Mouse (Mus musculus) limb, embryonic 10.5 days (tissue): ENCODE results near the gene Ankrd61. TPM values are rescaled to one million over a fixed set of nuclear protein-coding genes. Genes with fewer than 3 reads are reported as not detected.

Experiments
- DNase-seq: peaks from one replicate; pipeline ENCODE4 v3.0.0-alpha.2; 2017; ENCODE audit warnings: low spot score
- H3K27ac ChIP-seq: fragments of 300-500 bp; sonication (generic); 2 replicates; pipeline ENCODE4 v1.5.1; 2016; ENCODE audit warnings: mild to moderate bottlenecking
- H3K27me3 ChIP-seq: fragments of 300-500 bp; sonication (generic); 2 replicates; pipeline ENCODE4 v1.6.1; 2016; ENCODE audit warnings: low read depth, mild to moderate bottlenecking; ENCODE audit not compliant: poor library complexity, severe bottlenecking
- H3K36me3 ChIP-seq: fragments of 300-500 bp; sonication (generic); 2 replicates; pipeline ENCODE4 v1.6.1; 2016; ENCODE audit warnings: mild to moderate bottlenecking, moderate library complexity
- H3K4me1 ChIP-seq: fragments of 300-500 bp; sonication (generic); 2 replicates; pipeline ENCODE4 v1.6.1; 2016
- H3K4me3 ChIP-seq: fragments of 300-500 bp; sonication (generic); 2 replicates; pipeline ENCODE4 v1.5.1; 2016; ENCODE audit warnings: mild to moderate bottlenecking, moderate library complexity
- H3K9me3 ChIP-seq: fragments of 300-500 bp; sonication (generic); replicated peaks from 2 replicates; pipeline ENCODE4 v1.6.1; 2016; ENCODE audit warnings: mild to moderate bottlenecking
- WGBS: fragments of 180-500 bp; shearing (Covaris S2); methylation state at CpG from one replicate; pipeline ENCODE4 v1.1.7; 2016; 5-methylcytosine and 5-hydroxymethylcytosine counted together
- polyA plus RNA-seq: library from polyadenylated mRNA; unstranded; fragments of >200 nt; fragmentation: Nextera tagmentation; extraction: Ambion mirVana; gene quantifications from 2 replicates; pipeline ENCODE4 v1.2.1, GENCODE M21; 2016

Ankrd61 gene
- polyA plus RNA-seq, 1 experiment from 2014 or later: 0.35 TPM

- Histone ChIP-seq H3K36me3 (peaks cover 96% of the 10 kb centered on the region), H3K4me3 (no peak overlapping the region), H3K9me3 (no peaks in the 10 kb centered on the region), H3K27ac (no peak overlapping the region), H3K4me1 (no peaks in the 10 kb centered on the region), H3K27me3 (no peaks in the 10 kb centered on the region)
- no peak for DNase-seq
- WGBS: 94% methylated on average over 3 of the region's 3 CpGs
Measured at GRCm38 (mm10) chr5:143918120-143918519, 20.6 kb upstream of the Ankrd61 start.

GRCm38 (mm10) chr5:143917418-143917817, 19.9 kb upstream of the Ankrd61 start:
- DNase-seq: no peak

GRCm38 (mm10) chr5:143916221-143916620, 18.7 kb upstream of the Ankrd61 start:
- 93% methylated on average over 9 of the region's 9 CpGs for WGBS
- no peak for DNase-seq
- peaks cover 85% of the 10 kb centered on the region for H3K36me3 ChIP-seq

More at GRCm38 (mm10) chr5:143917418-143917817, 19.9 kb upstream of the Ankrd61 start:
- H3K27me3 ChIP-seq: no peaks in the 10 kb centered on the region
- no peaks in the 10 kb centered on the region for H3K4me1 ChIP-seq
- H3K4me3 ChIP-seq: no peak overlapping the region
- H3K27ac ChIP-seq: no peak overlapping the region
- no peaks in the 10 kb centered on the region for H3K9me3 ChIP-seq
- peaks cover 92% of the 10 kb centered on the region for H3K36me3 ChIP-seq
- 67% methylated on average over 5 of the region's 5 CpGs for WGBS

GRCm38 (mm10) chr5:143909417-143910400, 12.2 kb upstream of the Ankrd61 start, which contains the start of the genes Aimp2 and Pms2:
Gene Aimp2 (minus strand): TSS chr5:143909847.
Gene Pms2 (plus strand): TSS chr5:143909964.
- H3K9me3 ChIP-seq: no peaks in the 10 kb centered on the region
- H3K27me3 ChIP-seq: no peaks in the 10 kb centered on the region
- H3K27ac ChIP-seq: peak within 1 kb of the TSS; percentile 88
- under 1% methylated on average over 70 of the region's 70 CpGs for WGBS
- peaks cover 53% of the 10 kb centered on the region for H3K36me3 ChIP-seq
- H3K4me3 ChIP-seq: peak within 1 kb of the TSS; percentile 68
- peak; percentile 94 for DNase-seq
- H3K4me1 ChIP-seq: peaks cover 20% of the 10 kb centered on the region

More at GRCm38 (mm10) chr5:143916221-143916620, 18.7 kb upstream of the Ankrd61 start:
- Histone ChIP-seq H3K27ac (no peak overlapping the region), H3K9me3 (no peaks in the 10 kb centered on the region), H3K4me3 (no peak overlapping the region), H3K4me1 (no peaks in the 10 kb centered on the region), H3K27me3 (no peaks in the 10 kb centered on the region)

GRCm38 (mm10) chr5:143908926-143909325, 11.4 kb upstream of the Ankrd61 start:
- peaks cover 53% of the 10 kb centered on the region for H3K36me3 ChIP-seq
- H3K9me3 ChIP-seq: no peaks in the 10 kb centered on the region
- peak overlapping the region; percentile 68 for H3K4me3 ChIP-seq
- H3K4me1 ChIP-seq: peaks cover 20% of the 10 kb centered on the region
- 2% methylated on average over 9 of the region's 9 CpGs for WGBS
- H3K27me3 ChIP-seq: no peaks in the 10 kb centered on the region
- peak overlapping the region; percentile 88 for H3K27ac ChIP-seq
- DNase-seq: no peak

- 91% methylated on average over 8 of the region's 8 CpGs for WGBS
- Histone ChIP-seq H3K27ac (no peak overlapping the region), H3K27me3 (no peaks in the 10 kb centered on the region), H3K36me3 (peaks cover 64% of the 10 kb centered on the region), H3K4me1 (peaks cover 20% of the 10 kb centered on the region), H3K9me3 (no peaks in the 10 kb centered on the region), H3K4me3 (no peak overlapping the region)
- DNase-seq: no peak
Measured at GRCm38 (mm10) chr5:143906429-143906828, 8.9 kb upstream of the Ankrd61 start.

- WGBS: 87% methylated on average over 4 of the region's 4 CpGs
Measured at GRCm38 (mm10) chr5:143903813-143904212, 6.3 kb upstream of the Ankrd61 start.

GRCm38 (mm10) chr5:143902111-143902510, 4.6 kb upstream of the Ankrd61 start:
- Histone ChIP-seq H3K27ac (no peak overlapping the region), H3K4me3 (no peak overlapping the region), H3K4me1 (no peaks in the 10 kb centered on the region), H3K9me3 (no peaks in the 10 kb centered on the region), H3K27me3 (no peaks in the 10 kb centered on the region), H3K36me3 (peaks cover 100% of the 10 kb centered on the region)
- no peak for DNase-seq
- 90% methylated on average over 3 of the region's 3 CpGs for WGBS

More at GRCm38 (mm10) chr5:143903813-143904212, 6.3 kb upstream of the Ankrd61 start:
- Histone ChIP-seq H3K4me1 (peaks cover 10% of the 10 kb centered on the region), H3K9me3 (no peaks in the 10 kb centered on the region), H3K4me3 (no peak overlapping the region), H3K36me3 (peaks cover 90% of the 10 kb centered on the region), H3K27me3 (no peaks in the 10 kb centered on the region), H3K27ac (no peak overlapping the region)
- DNase-seq: no peak

- H3K27ac ChIP-seq: no peak overlapping the region
- no peak overlapping the region for H3K4me3 ChIP-seq
- no peaks in the 10 kb centered on the region for H3K9me3 ChIP-seq
- WGBS: 84% methylated on average over 5 of the region's 5 CpGs
- H3K4me1 ChIP-seq: no peaks in the 10 kb centered on the region
- peaks cover 89% of the 10 kb centered on the region for H3K36me3 ChIP-seq
- no peaks in the 10 kb centered on the region for H3K27me3 ChIP-seq
- DNase-seq: no peak
Measured at GRCm38 (mm10) chr5:143893396-143893795, 4.1 kb downstream of the Ankrd61 start.

GRCm38 (mm10) chr5:143892255-143892886, 5.1 kb downstream of the Ankrd61 start:
- Histone ChIP-seq H3K4me3 (no peak overlapping the region), H3K27me3 (no peaks in the 10 kb centered on the region), H3K9me3 (no peaks in the 10 kb centered on the region), H3K36me3 (peaks cover 89% of the 10 kb centered on the region), H3K27ac (no peak overlapping the region), H3K4me1 (no peaks in the 10 kb centered on the region)
- no peak for DNase-seq
- 72% methylated on average over 9 of the region's 9 CpGs for WGBS

- Histone ChIP-seq H3K36me3 (peaks cover 93% of the 10 kb centered on the region), H3K27me3 (no peaks in the 10 kb centered on the region), H3K27ac (no peak overlapping the region), H3K4me3 (no peak overlapping the region), H3K4me1 (no peaks in the 10 kb centered on the region), H3K9me3 (no peaks in the 10 kb centered on the region)
- DNase-seq: no peak
- WGBS: 79% methylated on average over 6 of the region's 6 CpGs
Measured at GRCm38 (mm10) chr5:143890741-143891140, 6.7 kb downstream of the Ankrd61 start.

- DNase-seq: no peak
- Histone ChIP-seq H3K4me1 (no peaks in the 10 kb centered on the region), H3K9me3 (no peaks in the 10 kb centered on the region), H3K4me3 (no peak overlapping the region), H3K27me3 (no peaks in the 10 kb centered on the region), H3K27ac (no peak overlapping the region), H3K36me3 (peaks cover 99% of the 10 kb centered on the region)
- 95% methylated on average over 3 of the region's 3 CpGs for WGBS
Measured at GRCm38 (mm10) chr5:143885274-143885673, 12.2 kb downstream of the Ankrd61 start.

GRCm38 (mm10) chr5:143874571-143874970, 22.9 kb downstream of the Ankrd61 start:
- Histone ChIP-seq H3K4me1 (no peaks in the 10 kb centered on the region), H3K27me3 (no peaks in the 10 kb centered on the region), H3K4me3 (no peak overlapping the region), H3K36me3 (peaks cover 79% of the 10 kb centered on the region), H3K27ac (no peak overlapping the region), H3K9me3 (no peaks in the 10 kb centered on the region)
- 73% methylated on average over 4 of the region's 4 CpGs for WGBS
- no peak for DNase-seq
